Mouse (Mus musculus): ENCODE measurements around the gene Crebl2. TPM values are rescaled to one million over a fixed set of nuclear protein-coding genes. Genes with fewer than 3 reads are reported as not detected.

The Crebl2 gene
- total and polyA plus RNA-seq, 2 experiments from 2014 or later = 2.0 to 14.5 TPM

DNA sequence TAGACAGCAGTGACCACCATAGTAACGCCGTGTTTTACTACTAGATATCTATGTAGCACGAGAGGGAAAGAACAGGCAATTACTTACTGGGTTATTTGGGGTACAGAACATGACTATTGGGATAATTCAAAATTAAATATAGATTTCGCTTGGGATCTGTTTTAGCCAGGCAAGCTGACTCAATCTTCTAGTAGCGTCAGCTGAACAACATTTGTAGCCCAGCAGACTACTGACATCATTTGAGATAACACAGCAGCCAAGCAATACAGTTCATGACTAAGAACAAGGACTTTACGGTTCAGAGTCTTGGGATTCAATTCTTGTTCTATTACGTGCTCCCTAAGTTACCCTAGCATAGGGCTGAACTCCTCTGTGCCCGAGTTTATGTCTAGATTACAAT lies 56.5 kb downstream of the Crebl2 start:
- no peaks in the 10 kb centered on the region for H3K36me3 ChIP-seq (replicated peaks; ENCODE audit: control insufficient read depth, insufficient read depth, low read length)
- H3K27ac ChIP-seq (ENCODE audit: low read depth) = no peak overlapping the region
- no peak overlapping the region for H3K4me3 ChIP-seq (ENCODE audit: low read depth, low read length)
- no peak overlapping the region for H3K4me2 ChIP-seq (ENCODE audit: low read depth, low read length)
- no peak overlapping the region for H3K9ac ChIP-seq (replicated peaks; ENCODE audit: low read depth, low read length)
- H3K4me1 ChIP-seq (ENCODE audit: control insufficient read depth, insufficient read depth) = 0 out of 2 replicates have a peak, but pooled peaks cover 4% of the 10 kb centered on the region
- no peaks in the 10 kb centered on the region for H3K9me3 ChIP-seq (replicated peaks; ENCODE audit: control insufficient read depth, low read length)
- ATAC-seq (ENCODE audit: insufficient read depth, low read depth) (no peak), DNase-seq (ENCODE audit: low spot score) (no peak)
- TF ChIP-seq EP300 (IDR thresholded peaks at IDR 0.05; ENCODE audit: low read depth) (no peak), CTCF (IDR thresholded peaks at IDR 0.05; ENCODE audit: low read depth) (no peak)
- 75% methylated on average over 8 of the region's 8 CpGs for WGBS
- no peaks in the 10 kb centered on the region for H3K27me3 ChIP-seq (ENCODE audit: control insufficient read depth, insufficient read depth, low read length)

DNA sequence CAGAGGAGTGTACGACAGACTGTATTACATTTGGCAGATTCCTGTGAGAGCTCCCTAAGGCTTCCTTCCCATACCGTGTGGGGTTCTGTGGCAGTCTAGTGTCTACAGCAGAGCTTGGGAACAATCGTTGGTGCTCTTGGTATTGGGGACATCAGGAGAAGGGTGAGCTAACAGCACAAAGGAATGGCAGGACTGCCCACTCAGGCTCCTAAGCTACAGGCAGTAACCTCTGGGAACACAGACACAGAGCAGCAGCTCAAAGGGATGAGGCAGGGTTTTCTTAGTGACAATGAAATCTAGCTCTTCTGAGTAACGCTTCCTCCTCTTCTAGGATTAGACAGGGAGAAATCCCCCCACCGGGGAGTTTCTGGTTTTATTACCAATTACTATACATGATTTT lies 57.1 kb downstream of the Crebl2 start:
- no peak for TF ChIP-seq EP300 (IDR thresholded peaks at IDR 0.05; ENCODE audit: low read depth)
- no peak for TF ChIP-seq CTCF (IDR thresholded peaks at IDR 0.05; ENCODE audit: low read depth)
- DNase-seq (ENCODE audit: low spot score) (no peak), ATAC-seq (ENCODE audit: insufficient read depth, low read depth) (no peak)
- no peak overlapping the region for H3K9ac ChIP-seq (replicated peaks; ENCODE audit: low read depth, low read length)
- 51% methylated on average over 5 of the region's 5 CpGs for WGBS
- no peaks in the 10 kb centered on the region for H3K9me3 ChIP-seq (replicated peaks; ENCODE audit: control insufficient read depth, low read length)
- H3K27ac ChIP-seq (ENCODE audit: low read depth) = no peak overlapping the region
- H3K4me1 ChIP-seq (ENCODE audit: control insufficient read depth, insufficient read depth) = 0 out of 2 replicates have a peak, but pooled peaks cover 4% of the 10 kb centered on the region
- H3K4me2 ChIP-seq (ENCODE audit: low read depth, low read length) = no peak overlapping the region
- H3K4me3 ChIP-seq (ENCODE audit: low read depth, low read length) = no peak overlapping the region
- no peaks in the 10 kb centered on the region for H3K36me3 ChIP-seq (replicated peaks; ENCODE audit: control insufficient read depth, insufficient read depth, low read length)
- H3K27me3 ChIP-seq (ENCODE audit: control insufficient read depth, insufficient read depth, low read length) = no peaks in the 10 kb centered on the region

DNA sequence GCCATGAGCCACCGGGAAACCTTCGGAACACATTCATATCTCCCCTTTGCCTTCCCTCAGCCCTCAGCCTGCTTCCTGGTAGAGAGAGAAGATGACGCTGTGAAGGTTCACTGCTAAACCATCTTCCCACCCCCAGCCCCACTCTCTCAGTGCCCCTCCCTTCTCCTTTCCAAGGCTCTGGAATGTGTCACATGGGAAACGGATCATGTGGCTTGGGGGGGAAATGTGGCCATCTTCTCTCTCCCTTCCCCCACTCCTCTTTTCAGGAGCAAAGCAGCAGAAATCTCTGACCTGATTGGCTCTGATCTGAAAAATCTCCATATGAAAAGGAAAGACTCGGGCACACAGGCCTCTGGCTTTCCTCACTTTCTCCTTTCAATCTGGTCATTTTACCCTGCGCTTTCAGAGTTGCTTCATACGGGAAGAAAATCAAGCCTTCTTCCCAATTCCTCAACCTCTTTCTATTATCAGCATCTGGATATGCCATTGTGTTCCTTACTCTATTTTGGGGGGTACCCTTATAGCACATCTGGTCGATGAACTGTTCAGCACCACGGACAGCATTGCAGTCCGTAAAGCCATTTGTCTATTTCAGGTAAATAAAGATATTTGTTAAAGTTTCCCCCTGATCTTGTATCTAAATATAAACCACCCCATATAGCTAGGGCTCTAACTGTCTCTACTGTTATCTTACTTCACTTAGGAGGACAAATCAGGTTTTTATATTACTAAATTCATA lies 57.9 kb downstream of the Crebl2 start:
- WGBS = 5% methylated on average over 10 of the region's 10 CpGs
- no peak for ATAC-seq (ENCODE audit: insufficient read depth, low read depth)
- H3K4me3 ChIP-seq (ENCODE audit: low read depth, low read length) = no peak overlapping the region

DNA sequence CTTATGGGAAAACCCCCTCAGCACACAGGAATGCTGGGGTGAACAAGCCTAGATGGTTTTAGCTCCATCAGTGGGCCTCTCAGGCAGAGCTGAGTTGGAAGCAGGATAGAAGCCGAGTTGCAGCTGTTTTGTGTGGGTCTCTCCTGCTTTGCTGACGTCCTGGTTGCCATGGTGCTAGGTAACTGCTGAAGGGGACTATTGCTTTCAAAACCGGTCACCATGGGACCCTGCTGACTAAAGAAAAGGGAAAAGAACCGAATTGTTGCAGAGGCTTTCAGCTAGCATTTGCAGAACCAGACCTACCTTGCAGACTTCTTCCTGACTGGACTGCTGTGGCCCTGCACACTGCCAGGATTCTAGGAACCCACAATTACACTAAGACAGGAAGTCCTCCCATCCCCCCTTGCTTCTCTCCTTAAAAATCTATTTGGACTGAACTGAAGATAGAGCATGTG lies 58.6 kb downstream of the Crebl2 start:
- 9% methylated on average over 4 of the region's 4 CpGs for WGBS

More for the DNA sequence above, 57.9 kb downstream of the Crebl2 start:
- 0 out of 2 replicates have a peak, but pooled peaks cover 4% of the 10 kb centered on the region for H3K4me1 ChIP-seq (ENCODE audit: control insufficient read depth, insufficient read depth)
- no peak for TF ChIP-seq CTCF (IDR thresholded peaks at IDR 0.05; ENCODE audit: low read depth)
- TF ChIP-seq EP300 (IDR thresholded peaks at IDR 0.05; ENCODE audit: low read depth) = no peak
- peak overlapping the region; percentile 19; the same call in 1 of the 2 replicates for H3K4me2 ChIP-seq (ENCODE audit: low read depth, low read length)
- H3K27ac ChIP-seq (ENCODE audit: low read depth) = no peak overlapping the region
- no peaks in the 10 kb centered on the region for H3K27me3 ChIP-seq (ENCODE audit: control insufficient read depth, insufficient read depth, low read length)
- H3K36me3 ChIP-seq (replicated peaks; ENCODE audit: control insufficient read depth, insufficient read depth, low read length) = no peaks in the 10 kb centered on the region
- no peaks in the 10 kb centered on the region for H3K9me3 ChIP-seq (replicated peaks; ENCODE audit: control insufficient read depth, low read length)
- no peak for DNase-seq (ENCODE audit: low spot score)
- no peak overlapping the region for H3K9ac ChIP-seq (replicated peaks; ENCODE audit: low read depth, low read length)

DNA sequence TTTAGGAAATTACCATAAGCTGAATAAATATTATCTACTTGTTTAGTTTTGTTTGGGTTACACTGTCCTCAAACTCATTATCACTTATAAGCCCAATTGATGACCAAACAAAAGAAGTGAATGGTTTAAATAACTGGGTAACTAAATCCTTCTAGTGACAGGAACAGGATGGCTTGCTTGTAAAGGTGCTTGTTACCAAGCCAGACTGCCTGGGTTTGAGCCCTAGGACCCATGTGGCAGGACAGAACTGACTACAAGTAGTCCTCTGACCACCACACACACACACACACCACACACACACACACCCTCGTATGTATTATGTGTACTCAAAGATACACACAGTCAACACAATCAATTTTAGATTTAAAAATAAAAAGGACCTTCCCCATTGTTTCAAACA lies 59.8 kb downstream of the Crebl2 start:
- TF ChIP-seq EP300 (IDR thresholded peaks at IDR 0.05; ENCODE audit: low read depth) (no peak), CTCF (IDR thresholded peaks at IDR 0.05; ENCODE audit: low read depth) (no peak)
- Histone ChIP-seq H3K36me3 (replicated peaks; ENCODE audit: control insufficient read depth, insufficient read depth, low read length) (no peaks in the 10 kb centered on the region), H3K4me3 (ENCODE audit: low read depth, low read length) (no peak overlapping the region), H3K27me3 (ENCODE audit: control insufficient read depth, insufficient read depth, low read length) (no peaks in the 10 kb centered on the region), H3K9ac (replicated peaks; ENCODE audit: low read depth, low read length) (no peak overlapping the region), H3K4me2 (ENCODE audit: low read depth, low read length) (no peak overlapping the region), H3K9me3 (replicated peaks; ENCODE audit: control insufficient read depth, low read length) (no peaks in the 10 kb centered on the region), H3K4me1 (ENCODE audit: control insufficient read depth, insufficient read depth) (0 out of 2 replicates have a peak, but pooled peaks cover 4% of the 10 kb centered on the region), H3K27ac (ENCODE audit: low read depth) (no peak overlapping the region)
- no peak for DNase-seq (ENCODE audit: low spot score)
- WGBS = 68% methylated on average over 1 of the region's 1 CpGs
- no peak for ATAC-seq (ENCODE audit: insufficient read depth, low read depth)

More for the DNA sequence above, 58.6 kb downstream of the Crebl2 start:
- no peak for DNase-seq (ENCODE audit: low spot score)
- 0 out of 2 replicates have a peak, but pooled peaks cover 4% of the 10 kb centered on the region for H3K4me1 ChIP-seq (ENCODE audit: control insufficient read depth, insufficient read depth)
- no peaks in the 10 kb centered on the region for H3K9me3 ChIP-seq (replicated peaks; ENCODE audit: control insufficient read depth, low read length)
- H3K4me2 ChIP-seq (ENCODE audit: low read depth, low read length) = no peak overlapping the region
- no peak for TF ChIP-seq CTCF (IDR thresholded peaks at IDR 0.05; ENCODE audit: low read depth)
- no peak for TF ChIP-seq EP300 (IDR thresholded peaks at IDR 0.05; ENCODE audit: low read depth)
- H3K4me3 ChIP-seq (ENCODE audit: low read depth, low read length) = no peak overlapping the region
- ATAC-seq (ENCODE audit: insufficient read depth, low read depth) = no peak
- no peaks in the 10 kb centered on the region for H3K27me3 ChIP-seq (ENCODE audit: control insufficient read depth, insufficient read depth, low read length)
- H3K36me3 ChIP-seq (replicated peaks; ENCODE audit: control insufficient read depth, insufficient read depth, low read length) = no peaks in the 10 kb centered on the region
- H3K9ac ChIP-seq (replicated peaks; ENCODE audit: low read depth, low read length) = no peak overlapping the region
- H3K27ac ChIP-seq (ENCODE audit: low read depth) = no peak overlapping the region
